Mouse (Mus musculus) liver, embryonic 12.5 days (tissue): ENCODE measurements at regions not wholly inside any gene's neighbourhood (a gene's known extent, or its start where the extent isn't known, plus 50 kb on each side); places are given as distances from the start of the nearest gene placed in this dataset. TPM values are rescaled to one million over a fixed set of nuclear protein-coding genes. Genes with fewer than 3 reads are reported as not detected.

Experiments
- ATAC-seq: fragments of 200-750 bp; cut with Nextera tagmentation; 2 replicates; pipeline ENCODE4 v1.8.0; 2017; ENCODE audit warnings: moderate number of reproducible peaks, mild to moderate bottlenecking, moderate library complexity
- H3K27ac ChIP-seq: fragments of 300-500 bp; sonication (generic); 2 replicates; pipeline ENCODE4 v1.5.1; 2016; ENCODE audit warnings: mild to moderate bottlenecking
- H3K27me3 ChIP-seq: fragments of 300-500 bp; sonication (generic); replicated peaks from 2 replicates; pipeline ENCODE4 v1.6.1; 2016; ENCODE audit warnings: mild to moderate bottlenecking, moderate library complexity
- H3K36me3 ChIP-seq: fragments of 300-500 bp; sonication (generic); 2 replicates; pipeline ENCODE4 v1.6.1; 2016; ENCODE audit warnings: mild to moderate bottlenecking, moderate library complexity
- H3K4me1 ChIP-seq: fragments of 300-500 bp; sonication (generic); 2 replicates; pipeline ENCODE4 v1.6.1; 2016
- H3K4me2 ChIP-seq: fragments of 300-500 bp; sonication (generic); 2 replicates; pipeline ENCODE4 v1.6.1; 2016; ENCODE audit warnings: mild to moderate bottlenecking, moderate library complexity
- H3K4me3 ChIP-seq: fragments of 300-500 bp; sonication (generic); 2 replicates; pipeline ENCODE4 v1.5.1; 2016; ENCODE audit warnings: mild to moderate bottlenecking, moderate library complexity
- H3K9ac ChIP-seq: fragments of 300-500 bp; sonication (generic); 2 replicates; pipeline ENCODE4 v1.6.1; 2016; ENCODE audit warnings: mild to moderate bottlenecking, moderate library complexity
- H3K9me3 ChIP-seq: fragments of 300-500 bp; sonication (generic); replicated peaks from 2 replicates; pipeline ENCODE4 v1.6.1; 2016; ENCODE audit warnings: mild to moderate bottlenecking, moderate library complexity
- WGBS: fragments of 180-500 bp; shearing (Covaris S2); methylation state at CpG from one replicate; pipeline ENCODE4 v1.1.7; 2016; ENCODE audit not compliant: insufficient replicate concordance; 5-methylcytosine and 5-hydroxymethylcytosine counted together
- microRNA-seq: library from miRNA; unstranded; fragments of <30 nt; microRNA quantifications from one replicate; pipeline ENCODE4, GENCODE M21; 2017

DNA sequence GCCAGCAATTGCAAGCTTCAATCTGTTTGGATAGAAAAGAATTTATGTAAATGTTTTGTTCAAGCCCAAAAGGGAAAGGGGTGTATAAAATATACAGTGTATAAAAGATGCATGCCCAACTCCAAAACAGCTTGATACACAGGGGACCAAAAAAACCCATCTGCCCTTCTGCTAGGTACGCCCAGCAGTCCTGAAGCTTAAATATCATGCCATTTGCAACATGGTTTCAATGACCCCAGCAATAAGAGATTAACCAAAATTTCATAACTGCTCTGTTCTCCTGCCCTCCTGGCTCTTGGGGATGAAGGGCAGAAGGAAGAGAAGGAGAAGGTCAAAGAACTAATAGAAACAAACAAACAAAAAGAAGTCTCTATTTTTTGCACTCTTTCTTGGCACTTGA is 158.4 kb downstream of the Gm11361 start:
- H3K9me3 ChIP-seq = no peaks in the 10 kb centered on the region
- no peaks in the 10 kb centered on the region for H3K36me3 ChIP-seq
- no peak for ATAC-seq
- no peak overlapping the region for H3K4me3 ChIP-seq
- no peak overlapping the region for H3K27ac ChIP-seq
- H3K27me3 ChIP-seq = no peaks in the 10 kb centered on the region
- no peak overlapping the region for H3K9ac ChIP-seq
- no peak overlapping the region for H3K4me2 ChIP-seq
- H3K4me1 ChIP-seq = peaks cover 17% of the 10 kb centered on the region
- 60% methylated on average over 1 of the region's 1 CpGs for WGBS

DNA sequence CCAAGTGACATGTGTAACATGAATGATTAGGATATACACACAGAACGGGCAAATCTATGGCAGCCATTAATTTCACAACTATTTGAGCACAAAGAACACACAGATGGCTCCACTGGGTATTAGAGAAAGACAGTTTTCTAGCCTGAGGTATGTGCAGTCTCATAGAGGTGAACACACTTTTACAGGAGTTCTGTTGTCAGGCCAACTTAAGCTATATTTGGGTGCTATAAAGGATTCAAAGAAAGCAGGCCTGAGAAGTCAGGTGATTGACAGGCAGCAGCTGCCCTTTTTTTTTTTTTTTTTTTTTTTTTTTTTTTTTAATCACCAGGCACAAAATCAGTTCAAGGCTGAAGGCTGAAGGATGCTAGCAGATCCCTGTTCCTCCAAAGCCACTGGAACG is 153.0 kb downstream of the Gm11361 start:
- no peaks in the 10 kb centered on the region for H3K9me3 ChIP-seq
- 57% methylated on average over 2 of the region's 2 CpGs for WGBS
- H3K4me3 ChIP-seq = no peak overlapping the region
- H3K4me2 ChIP-seq = no peak overlapping the region
- H3K27me3 ChIP-seq = no peaks in the 10 kb centered on the region
- H3K27ac ChIP-seq = no peak overlapping the region
- H3K9ac ChIP-seq = no peak overlapping the region
- H3K36me3 ChIP-seq = no peaks in the 10 kb centered on the region
- no peaks in the 10 kb centered on the region for H3K4me1 ChIP-seq
- no peak for ATAC-seq

DNA sequence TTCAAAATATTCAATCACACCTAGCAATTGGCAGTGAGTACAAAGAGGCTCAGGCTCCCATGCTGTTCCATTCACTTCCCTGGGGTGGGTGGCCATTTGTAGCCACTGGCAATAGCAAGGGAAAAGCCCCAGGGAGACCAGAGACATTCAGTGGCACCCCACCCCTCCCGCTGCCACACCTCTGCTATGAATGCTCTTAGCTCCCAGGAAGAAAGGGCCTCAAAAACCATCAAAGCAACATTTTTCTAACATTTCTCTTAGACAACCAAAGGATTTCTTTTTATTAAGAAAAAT is 152.2 kb downstream of the Gm11361 start:
- Histone ChIP-seq H3K27me3 (no peaks in the 10 kb centered on the region), H3K4me3 (no peak overlapping the region), H3K9me3 (no peaks in the 10 kb centered on the region), H3K36me3 (no peaks in the 10 kb centered on the region), H3K9ac (no peak overlapping the region), H3K27ac (no peak overlapping the region), H3K4me1 (no peaks in the 10 kb centered on the region), H3K4me2 (no peak overlapping the region)
- 67% methylated on average over 1 of the region's 1 CpGs for WGBS
- no peak for ATAC-seq

DNA sequence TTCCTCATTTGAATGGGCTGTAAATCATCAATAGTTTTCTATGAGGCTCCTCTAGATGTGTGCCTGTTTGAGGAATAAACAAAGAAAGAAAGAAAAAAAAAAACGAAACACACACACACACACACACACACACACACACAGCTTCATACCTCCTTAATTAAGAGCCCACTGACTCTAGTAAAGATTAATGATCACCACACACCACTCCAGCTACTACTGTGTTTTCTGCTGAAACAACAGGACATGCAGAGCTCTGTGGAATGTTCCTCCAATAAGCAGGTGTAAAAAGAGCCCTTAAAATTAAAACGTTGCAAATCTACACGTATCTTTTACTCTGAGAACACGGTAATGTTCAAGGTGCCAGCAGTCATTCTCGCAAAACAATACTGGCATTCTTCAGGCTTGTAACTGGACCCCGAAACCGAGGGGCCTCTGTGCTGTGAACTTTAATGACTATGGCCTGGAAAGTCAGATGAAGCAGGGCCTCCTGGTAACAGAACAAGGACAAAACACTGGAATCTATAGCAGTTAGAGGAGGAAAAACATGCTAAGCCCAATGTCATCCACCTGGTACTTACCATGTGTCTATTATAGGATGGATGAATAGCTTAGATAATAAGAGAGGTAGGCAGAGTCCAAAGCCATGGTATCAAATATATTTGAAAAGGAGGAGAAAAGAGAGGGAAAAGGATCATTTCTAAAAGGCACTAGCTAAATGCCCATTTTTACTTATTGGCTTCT is 151.7 kb downstream of the Gm11361 start:
- 62% methylated on average over 7 of the region's 7 CpGs for WGBS
- no peak for ATAC-seq
- no peaks in the 10 kb centered on the region for H3K36me3 ChIP-seq
- H3K4me3 ChIP-seq = no peak overlapping the region
- H3K4me1 ChIP-seq = no peaks in the 10 kb centered on the region
- no peaks in the 10 kb centered on the region for H3K27me3 ChIP-seq
- H3K9ac ChIP-seq = no peak overlapping the region
- H3K4me2 ChIP-seq = no peak overlapping the region
- H3K9me3 ChIP-seq = no peaks in the 10 kb centered on the region
- H3K27ac ChIP-seq = no peak overlapping the region

DNA sequence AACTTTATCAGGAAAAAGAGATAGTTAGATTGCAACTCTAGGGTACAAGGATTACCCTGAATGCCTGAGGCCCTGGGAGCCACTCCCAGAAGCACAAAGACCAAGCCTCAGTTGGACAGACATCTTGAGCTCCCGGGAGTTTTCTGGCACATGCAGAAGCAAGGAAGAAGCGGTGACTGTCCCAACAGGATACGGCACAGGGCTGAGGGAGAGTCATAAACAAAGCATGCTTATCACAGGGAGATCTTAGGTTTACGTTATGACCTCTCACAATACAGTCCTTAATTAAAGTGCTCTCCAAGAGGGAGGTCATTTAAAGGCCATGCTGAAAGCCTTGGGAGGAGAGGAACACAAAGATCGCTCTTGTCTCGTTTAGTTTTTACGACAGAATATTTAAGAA is 143.1 kb downstream of the Gm11361 start:
- H3K4me2 ChIP-seq = no peak overlapping the region
- H3K27ac ChIP-seq = no peak overlapping the region
- H3K9me3 ChIP-seq = no peaks in the 10 kb centered on the region
- WGBS = 61% methylated on average over 7 of the region's 7 CpGs
- ATAC-seq = no peak
- no peak overlapping the region for H3K4me3 ChIP-seq
- H3K27me3 ChIP-seq = no peaks in the 10 kb centered on the region
- no peaks in the 10 kb centered on the region for H3K4me1 ChIP-seq
- H3K36me3 ChIP-seq = no peaks in the 10 kb centered on the region
- no peak overlapping the region for H3K9ac ChIP-seq

Small RNAs in the stretch of these regions (microRNA-seq; reads per million reads assigned to microRNA genes)
- gene Mir6368 = not detected
